Mouse (Mus musculus): ENCODE measurements around the gene Cdc14a. TPM values are rescaled to one million over a fixed set of nuclear protein-coding genes. Genes with fewer than 3 reads are reported as not detected.

Gene Cdc14a
- 10 to 100 TPM; 10.3 to 12.7 TPM for total RNA-seq (2021)
- long read RNA-seq, experiment 1, full-length matches to known transcripts: 7 of 12 reads
- long read RNA-seq, experiment 1, partial matches to known transcripts: 2 of 12 reads
- long read RNA-seq, experiment 1, other reads (novel, unspliced or antisense): 3 of 12 reads
- long read RNA-seq, experiment 2, full-length matches to known transcripts: 2 of 2 reads
- long read RNA-seq, experiment 2, partial matches to known transcripts: 0 of 2 reads
- long read RNA-seq, experiment 2, other reads (novel, unspliced or antisense): 0 of 2 reads

DNA sequence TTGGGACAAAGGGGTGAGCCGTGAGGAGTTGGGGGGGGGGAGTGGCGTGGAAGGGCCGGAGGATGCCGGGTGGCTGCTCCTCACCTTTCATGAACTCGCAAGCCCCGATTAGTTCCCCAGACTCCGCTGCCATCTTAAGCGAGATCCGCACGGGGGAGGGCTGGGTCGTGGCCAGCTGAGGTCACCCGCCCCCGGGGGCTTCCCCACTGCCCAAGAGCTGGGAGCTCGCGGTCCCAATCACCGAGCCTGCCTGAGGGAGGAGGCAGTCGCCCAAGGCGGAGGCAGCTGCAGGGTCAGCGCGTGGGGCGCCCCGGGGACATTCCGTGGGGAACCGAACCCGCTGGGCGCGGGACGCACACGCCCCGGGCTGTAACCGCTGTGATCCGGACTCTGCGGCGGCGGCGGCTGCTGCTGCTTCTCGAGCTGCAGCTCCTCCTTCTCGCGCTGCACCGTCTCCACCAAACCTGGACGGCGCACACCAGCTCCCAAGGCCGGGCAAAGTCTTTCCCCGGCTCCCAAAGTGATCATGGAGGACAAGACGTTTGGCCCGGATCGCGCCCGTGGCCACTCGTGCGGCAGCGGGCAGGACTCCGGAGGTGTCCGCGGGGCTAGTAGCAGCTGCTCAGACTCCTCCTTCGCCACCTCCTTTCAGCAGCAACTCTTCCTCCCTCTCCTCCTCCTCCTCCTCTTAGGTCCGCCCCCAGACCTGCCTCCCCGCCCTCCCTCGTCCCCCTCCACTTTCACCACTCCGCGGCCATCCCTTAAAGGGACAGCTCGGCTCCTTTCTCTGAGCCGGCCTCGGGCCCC lies at the start of gene Cdc14a:
Gene Cdc14a (minus strand): TSS at position 680 of the 807 bp plus-strand sequence.
- peak; percentile 87 for DNase-seq

DNA sequence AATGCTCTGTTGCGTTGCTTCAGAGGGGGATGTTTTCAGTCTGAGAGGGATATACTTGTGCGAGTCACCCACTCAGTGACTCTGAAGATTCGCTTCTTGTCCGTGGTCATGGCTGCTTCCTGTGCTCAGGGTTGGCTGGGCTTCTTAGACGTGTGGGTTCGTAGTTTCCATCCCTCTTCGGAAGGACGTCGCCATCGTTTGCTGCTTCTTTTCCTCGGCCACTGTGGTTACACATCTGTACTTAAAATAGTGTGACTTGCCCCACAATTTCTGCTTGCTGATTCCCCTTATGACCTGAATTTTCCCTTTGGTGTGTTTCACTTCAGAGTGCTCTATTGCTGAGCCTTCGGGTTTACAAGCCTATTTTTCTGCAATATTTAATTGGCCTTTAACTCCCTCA lies 41.9 kb upstream of the Cdc14a start:
- DNase-seq: no peak

DNA sequence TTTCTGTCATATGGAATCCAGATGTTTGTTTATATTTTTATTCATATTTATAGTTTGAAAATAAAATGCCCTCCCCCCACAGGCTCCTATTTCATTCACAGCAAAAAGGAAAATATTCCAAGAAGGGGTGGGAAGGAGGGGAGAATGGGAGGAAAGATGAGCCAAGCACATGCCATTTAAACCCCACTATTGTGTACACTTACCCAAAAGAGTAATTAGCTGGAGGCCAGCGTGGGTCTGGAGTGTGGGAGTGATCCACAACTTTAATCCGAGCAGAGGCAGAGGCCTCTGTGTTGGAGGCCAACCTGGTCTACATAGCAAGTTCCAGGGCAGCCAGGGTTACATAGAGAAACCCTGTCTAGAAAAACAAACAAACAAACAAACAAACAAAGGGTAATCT lies 40.5 kb upstream of the Cdc14a start:
- DNase-seq: no peak

DNA sequence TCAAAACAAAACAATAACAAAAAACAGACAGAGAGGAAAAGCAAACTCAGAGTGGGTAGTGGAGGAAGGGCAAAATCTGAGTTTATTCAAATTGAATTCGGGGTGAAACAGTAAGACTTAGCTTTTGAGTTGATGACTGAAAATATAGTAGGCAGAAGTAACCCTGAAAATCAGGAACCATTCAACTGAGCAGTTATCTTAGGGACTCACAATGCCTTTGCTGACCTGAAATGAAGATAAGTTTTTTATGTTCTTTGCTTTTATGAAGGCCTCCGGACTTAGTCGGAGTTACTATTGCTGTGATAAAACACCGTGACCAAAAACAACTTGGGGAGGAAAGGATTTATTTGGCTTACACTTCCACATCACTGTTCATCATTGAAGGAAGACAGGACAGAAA lies 37.2 kb upstream of the Cdc14a start:
- no peak for DNase-seq

DNA sequence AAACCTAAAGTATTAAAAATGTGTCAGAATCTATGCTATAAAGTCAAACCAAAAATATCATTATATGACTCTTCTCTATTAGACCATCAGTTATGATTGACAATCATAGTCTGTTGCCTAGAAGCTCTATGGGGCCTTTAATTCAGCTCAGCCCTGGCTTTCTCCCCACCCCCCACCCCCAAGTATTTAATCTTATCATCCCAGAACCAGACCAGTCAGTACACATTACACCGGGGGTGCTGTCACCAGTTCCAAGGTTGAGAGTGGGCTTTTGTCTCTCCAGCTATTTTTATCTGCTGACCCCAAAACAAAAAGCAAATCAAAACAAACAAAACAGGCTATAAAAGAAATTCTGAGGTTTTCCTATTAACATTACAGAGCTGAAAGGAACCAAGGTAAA lies 30.7 kb upstream of the Cdc14a start:
- DNase-seq: no peak

DNA sequence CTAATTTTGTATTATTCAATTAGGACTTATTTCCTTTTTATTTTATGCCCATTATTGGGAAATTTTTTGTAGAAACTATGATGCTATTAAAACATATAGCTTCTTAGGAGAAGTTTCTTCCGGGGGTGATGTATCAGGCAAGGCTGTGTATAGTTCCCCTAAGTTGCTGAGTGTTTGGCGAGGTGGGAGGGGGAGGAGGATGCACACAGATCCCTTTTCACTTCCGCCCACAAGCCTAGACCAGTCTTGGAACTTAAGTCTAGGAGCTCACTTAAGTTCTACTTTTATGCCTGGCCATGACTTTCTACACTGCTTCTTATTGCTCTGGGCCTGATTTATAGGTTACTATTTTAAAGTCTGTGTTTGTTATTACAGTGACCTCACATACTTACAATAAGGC lies 26.9 kb upstream of the Cdc14a start:
- no peak for DNase-seq

DNA sequence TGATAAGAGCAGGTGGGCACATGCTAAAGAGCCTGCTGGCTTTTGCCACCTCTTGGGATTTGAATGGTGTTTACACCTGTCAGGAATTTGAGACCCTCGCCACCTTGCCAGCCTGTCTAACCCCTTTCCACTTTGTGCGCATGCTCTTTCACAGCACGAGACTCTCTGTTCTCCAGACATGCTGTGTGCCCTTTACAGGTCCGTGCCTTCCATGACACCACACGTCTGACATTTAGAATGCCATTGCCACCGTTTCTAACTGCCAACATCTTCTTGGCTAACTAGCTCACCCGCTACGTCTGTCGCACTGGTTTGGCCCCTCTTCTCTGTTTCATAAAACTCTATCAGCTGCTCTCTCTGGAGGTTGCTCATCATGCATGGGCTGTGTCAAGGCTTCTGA lies 20.5 kb upstream of the Cdc14a start:
- DNase-seq: no peak

DNA sequence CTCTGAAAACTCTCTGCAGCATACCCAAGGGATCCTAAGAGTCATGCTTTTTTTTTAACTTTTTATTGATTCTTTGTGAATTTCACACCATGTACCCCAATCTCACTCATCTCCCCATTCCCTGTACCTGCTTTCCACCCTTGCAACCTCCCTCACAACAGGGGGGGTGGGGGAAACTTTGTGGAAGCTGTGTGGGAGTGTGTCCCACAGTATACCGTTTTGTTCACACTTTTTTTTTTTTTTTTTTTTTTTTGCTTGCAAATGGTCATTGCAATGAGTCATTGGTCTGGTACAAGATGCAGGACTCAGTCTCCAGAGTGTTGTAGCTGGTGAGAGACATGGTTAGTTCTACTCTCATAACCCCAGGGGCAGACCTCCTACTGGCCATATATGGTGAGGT lies 19.0 kb upstream of the Cdc14a start:
- DNase-seq: no peak

DNA sequence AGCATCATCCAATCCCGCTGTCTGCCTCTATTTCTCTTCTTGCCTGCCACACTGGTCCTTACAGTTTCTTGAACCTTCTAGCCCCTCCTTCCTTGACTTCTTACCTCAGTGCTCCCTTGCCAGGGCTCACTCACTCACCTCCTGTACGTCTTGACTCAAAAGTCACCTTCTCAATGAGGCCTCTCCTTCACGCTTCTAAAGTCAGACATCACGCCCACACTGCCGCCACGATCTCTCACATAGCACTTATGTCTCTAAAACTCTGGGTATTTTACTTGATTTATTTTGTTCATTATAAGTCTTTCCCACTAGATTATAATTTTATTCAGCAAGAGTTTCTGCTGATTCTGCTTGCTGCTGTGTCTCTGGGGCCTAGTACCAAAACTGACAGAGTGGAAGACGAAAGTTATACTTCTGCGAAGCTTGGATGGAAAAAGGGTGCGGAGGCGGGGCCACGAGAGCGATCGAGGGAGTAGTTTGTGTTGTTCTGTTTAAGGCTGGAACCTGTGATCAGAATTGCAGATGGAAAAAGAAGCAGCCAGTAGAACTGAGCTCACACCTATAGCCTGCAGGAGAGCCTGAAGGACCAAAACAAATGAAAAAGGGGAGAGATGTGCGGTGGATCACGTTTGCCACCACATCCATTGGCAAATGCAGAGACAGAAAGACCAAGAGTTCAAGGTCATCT lies 17.8 kb upstream of the Cdc14a start:
- no peak for DNase-seq

DNA sequence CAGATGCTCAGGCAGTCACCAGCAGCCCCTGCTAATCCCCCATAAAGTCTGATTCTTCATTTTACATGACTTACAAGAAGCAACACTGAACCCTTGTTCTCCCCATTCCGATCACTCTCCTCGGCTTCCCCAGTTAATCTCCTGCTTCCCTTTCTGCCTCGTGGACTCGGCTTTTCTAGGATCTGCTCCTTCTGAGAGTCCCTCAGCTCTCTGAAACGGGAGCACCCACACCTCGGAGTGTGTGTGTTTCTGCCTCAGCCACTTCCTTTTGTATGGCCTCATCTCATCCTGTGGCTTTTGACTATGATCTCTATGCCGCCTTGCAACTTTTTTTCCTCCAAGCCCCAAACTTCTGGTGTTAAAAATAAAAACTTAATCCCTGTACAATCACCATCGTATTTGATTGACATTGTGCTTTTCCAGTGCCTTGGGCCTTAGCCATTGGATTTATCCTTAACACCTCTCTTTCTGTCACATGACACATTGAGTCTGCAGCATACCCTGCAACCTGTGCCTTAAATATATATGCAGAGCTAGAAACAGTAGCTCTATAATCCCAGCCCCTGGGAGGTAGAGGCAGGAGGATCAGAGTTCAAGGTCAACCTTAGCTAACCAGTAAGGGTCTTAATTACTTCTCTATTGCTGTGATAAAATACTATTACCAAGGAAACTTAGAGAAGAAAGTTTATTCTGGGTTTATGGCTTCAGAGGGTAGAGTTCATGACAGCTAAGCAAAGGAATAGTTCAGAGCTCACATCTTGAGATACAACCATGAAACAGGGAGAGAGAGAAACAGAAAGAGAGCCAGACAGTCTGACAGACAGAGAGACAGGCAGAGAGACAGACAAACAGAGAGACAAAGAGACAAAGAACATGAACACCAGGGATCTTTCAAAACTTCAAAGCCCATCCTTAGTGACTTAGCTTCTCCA lies 16.5 kb upstream of the Cdc14a start:
- no peak for DNase-seq

DNA sequence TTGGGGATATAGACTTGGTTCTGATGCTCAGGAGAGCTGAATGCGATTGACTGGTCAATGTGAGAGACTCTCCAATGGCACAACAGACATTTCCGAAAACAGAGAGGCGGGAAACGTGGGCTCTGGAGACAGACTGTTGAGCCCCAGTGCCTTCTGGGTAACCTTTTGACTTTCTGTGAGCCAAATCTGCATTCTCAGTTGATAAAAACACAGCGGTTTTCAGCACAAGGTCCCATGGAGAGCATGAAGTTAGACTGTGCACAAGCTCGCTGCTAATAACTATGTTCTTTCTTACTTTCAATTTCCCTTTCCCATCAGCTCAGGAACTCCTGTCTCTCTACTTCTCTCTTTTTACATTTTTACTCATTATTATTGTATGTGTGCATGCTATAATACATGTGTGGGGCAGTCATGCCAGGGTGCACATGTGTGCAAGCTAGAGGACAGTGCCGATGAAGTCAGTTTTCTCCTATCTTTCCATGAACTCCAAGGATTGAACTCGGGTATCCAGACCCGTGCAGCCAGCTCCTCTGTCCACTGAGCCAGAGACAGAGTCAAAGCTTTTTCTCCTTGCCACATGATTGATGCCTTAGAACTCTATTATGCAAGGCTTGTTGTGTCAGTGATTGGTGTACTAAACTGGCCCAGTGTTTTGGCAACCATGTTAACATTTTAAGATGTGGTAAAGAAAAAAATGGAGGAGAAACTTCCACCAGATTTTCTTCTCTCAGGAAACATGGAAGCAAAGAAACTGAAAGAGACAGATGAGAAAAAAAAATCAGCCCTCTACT lies 13.2 kb upstream of the Cdc14a start:
- no peak for DNase-seq

DNA sequence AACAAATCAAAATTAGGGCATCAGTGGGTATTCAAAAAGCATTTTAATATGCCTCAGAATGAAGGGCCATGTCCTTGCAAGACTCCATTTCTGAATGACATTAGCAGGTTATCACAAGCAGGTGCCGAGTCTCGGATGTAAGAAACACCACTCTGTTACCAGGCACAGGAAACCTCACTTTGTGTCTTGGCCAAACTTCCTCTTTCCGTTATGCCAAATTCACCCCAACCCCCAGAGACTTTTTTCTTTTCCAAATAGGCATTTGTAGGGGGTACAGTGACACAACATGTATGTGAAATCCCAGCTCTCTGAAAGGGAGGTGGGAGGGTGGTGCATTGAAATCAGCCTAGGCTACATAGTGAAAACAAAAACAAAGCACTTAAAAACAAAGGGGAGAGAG lies 12.3 kb upstream of the Cdc14a start:
- no peak for DNase-seq

DNA sequence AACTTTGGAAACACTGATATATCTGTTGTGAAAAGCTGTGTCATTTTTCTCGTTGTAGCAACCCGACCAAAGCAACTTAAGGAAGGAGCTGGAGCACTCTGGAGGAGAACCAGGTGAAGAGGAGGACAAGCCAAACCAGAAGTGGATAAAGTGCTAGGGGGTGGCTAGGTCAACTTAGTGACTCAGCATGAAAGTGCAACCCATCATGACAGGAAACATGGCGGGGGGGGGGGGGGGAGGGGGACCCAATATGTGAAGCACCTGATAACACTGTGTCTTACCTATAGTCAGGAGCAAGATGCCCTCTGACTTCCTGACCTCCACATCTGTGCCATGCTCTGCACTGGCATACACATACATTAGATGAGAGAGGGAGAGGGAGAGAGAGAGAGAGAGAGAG lies 10.9 kb upstream of the Cdc14a start:
- no peak for DNase-seq

DNA sequence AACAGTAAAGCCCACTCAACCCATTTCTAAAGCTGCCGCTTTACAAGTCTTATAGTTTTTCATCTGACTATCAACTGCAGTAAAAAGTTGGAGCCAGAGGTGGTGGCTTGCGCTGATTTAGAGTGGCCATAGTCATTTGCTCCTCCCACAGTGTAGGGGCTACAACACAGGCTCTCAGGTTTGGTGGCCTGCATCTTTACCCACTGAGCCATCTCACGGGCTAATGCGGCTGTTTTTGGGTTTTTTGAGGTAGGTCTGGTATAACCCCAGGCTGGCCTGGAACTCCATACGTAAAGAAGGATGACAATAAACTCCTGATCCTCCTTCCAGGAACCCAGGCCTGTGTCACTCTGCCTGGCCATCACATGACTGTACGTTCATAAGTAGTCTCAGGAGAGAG lies 2.1 kb upstream of the Cdc14a start:
- no peak for DNase-seq

DNA sequence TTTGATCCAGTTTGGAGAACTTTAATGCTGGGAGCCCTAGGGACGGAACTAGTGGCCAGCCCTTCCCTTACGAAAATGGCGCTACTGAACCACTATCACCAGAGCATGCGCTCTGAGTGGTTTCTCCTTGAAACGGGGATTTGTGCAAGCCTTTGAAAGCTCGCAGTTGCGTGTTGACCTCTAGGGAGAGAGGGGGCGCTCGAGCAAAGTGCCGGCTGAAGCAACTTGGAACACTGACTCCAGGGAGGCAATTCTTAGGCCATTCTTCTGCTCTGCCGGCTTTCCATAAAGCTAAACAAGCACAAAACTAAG lies 1.1 kb upstream of the Cdc14a start:
- peak; percentile 89 for DNase-seq

DNA sequence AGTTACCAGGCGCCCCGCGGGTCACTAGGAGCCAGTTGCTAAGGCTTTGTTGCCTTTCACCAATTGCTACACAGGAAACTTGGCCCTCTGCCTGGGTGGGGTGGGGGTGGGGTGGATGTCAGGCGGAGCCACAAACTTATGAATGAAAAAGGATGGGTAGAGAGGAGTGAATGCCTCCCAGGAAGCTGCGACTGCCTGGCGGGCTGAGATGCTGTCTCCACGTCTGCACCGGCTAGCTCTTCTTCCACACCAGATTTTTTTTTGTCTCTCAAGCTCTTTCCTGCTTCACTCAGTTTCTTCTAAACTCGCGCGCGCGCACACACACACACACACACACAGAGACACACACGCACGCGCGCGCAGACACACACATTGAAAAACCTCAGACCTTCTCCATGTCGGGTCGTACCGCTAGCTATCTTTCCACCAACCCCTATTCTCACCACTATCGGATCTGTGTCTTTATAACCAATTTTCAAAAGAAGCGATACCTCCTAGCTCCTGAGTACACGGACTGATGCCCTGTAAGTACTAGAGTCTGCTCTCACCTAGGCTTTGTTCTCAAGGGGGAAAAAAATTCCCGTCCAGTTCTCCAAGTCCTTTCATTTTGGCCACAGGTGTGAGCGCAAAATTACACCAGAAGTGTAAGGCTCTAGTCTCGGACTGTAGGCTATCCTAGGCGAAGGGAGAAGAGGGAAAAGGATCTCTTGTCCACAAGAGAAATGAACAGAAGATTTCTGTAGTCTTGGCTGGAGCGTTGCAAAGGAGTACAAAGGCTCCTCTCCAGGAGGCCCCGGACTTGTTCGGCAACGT lies 534 bp upstream of the Cdc14a start:
- DNase-seq: no peak

DNA sequence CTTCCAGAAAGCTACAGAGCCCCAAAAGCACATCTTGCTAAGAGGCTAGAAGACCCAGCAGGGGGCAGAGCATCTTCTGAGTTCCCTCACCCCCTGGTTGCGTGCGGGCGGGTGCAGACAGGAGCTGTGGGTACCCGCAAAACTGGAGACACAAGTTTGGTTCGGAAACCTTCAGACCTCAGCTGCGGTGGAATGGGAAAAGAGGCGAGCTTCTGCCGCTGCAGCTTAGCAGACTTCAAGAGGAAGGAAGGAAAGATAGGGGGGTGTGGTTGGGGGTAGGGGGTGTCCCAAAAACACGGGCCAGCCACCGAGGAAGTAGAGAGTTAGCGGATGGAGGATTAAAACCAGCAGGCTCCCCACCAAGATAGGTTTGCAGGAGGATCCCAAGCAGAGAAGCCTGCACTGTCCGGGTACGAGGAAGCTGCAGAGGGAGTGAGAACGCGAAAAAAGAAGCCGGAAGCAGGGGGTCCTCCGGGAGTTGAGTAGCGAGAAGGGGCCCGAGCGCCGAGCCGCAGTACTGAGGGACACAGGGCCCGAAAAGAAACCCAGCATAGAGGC lies 958 bp downstream of the Cdc14a start:
- peak; percentile 70 for DNase-seq

DNA sequence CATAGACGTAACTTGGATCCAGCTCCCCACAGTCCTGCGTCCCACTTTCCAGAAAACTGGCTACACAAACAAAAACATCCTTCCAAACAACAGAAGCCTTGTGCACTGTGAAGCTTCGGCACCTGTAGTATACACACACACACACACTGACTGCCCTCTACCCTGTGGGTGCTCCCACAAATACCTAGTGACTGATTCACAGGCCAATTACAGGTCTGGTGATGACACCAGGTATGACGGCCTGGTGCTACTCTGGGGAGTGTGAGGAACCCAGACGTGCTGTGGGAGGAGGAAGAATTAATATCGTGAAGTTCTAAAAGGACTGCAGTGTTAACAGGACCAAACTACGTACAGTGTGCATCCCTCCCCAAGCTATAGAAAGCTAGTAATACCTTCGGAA lies 1.8 kb downstream of the Cdc14a start:
- no peak for DNase-seq

DNA sequence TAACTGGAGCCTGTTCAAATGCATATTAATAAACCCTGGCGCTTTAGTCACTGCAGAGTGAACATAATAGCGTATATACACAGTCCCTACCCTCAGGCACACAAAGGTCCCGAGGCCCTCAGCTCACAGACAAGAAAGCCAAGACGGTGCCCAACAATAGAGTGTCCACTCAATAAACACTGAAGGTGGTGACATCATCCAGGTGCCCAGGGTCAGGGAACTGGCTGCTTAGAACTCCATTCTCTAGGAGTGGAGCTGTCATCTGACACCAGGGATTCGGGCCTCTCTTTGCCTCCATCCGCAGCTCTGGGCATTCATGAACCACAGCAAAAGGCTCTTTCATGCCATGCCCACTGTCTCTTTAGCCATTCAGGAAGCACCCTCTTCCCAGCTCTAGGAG lies 2.7 kb downstream of the Cdc14a start:
- no peak for DNase-seq

DNA sequence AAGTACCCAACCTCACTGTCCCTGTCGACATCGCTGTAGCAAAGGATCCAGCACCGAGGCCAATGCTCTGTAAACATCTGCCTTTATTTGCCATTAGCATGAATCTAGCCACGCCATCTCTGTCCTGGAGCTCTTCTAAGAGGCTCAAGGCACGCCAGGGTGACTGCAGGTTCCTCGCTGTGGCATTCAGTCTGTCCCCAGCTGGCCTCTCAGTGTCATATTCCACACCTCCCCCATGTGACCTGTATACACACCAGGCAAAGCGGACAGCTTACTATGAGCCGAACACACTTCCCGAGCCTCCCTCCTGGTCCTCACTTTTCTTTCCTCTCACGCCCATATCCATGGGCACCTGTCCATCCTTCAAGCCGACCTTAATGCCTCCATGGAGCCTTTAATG lies 4.0 kb downstream of the Cdc14a start:
- DNase-seq: no peak

All from adrenal gland, postnatal 10 days (tissue).